ENCODE assay signal across 9 mouse cellular contexts in the genomic region with DNA sequence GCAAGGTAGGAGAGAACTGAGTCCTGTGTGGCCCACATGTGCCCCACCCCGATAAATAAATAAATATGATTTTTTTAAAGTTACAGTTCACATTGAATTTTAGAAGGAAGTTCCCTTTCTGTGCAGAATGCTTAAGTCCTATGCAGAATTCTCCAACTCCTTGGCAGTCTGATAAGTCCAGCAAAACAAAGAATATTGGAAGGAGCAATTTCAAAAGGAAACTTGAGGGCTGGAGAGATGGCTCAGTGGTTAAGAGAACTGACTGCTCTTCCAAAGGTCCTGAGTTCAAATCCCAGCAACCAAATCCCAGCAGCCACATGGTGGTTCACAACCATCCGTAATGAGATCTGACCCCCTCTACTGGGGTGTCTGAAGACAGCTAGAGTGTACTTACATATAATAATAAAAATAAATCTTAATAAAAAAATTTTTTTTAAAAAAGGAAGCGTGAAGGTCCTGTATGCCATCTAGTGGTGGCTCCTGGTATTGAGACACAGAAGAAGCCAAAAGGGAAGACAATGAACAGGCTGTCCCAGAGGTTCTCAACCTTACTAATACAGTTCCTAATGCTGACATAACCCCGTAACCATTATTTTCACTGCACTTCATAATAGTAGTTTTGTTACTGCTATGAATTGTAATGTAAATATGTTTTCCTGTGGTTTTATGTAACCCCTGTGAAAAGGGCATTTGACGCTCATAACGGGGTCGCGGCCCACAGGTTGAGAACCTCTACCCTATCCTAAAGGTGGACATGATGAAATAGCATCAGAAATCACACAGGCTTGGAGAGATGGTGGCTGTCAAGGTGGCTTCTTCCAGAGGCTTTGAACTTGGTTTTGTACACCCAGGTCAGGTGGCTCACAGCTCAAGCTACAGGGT. TPM values are rescaled to one million over a fixed set of nuclear protein-coding genes. Genes with fewer than 3 reads are reported as not detected.
DNase-seq lines count a peak whose midpoint lies in the region; ATAC-seq and TF ChIP-seq lines count a peak whose summit lies in the region.
"Had no signal": no experiment of that assay in that cellular context is flagged by ENCODE, and none has a peak within 500 bp of the region (broad histone marks: within the 10 kb centered on the region; RNA-seq: fewer than 3 reads in every experiment).

No protein-coding gene starts in this region.

- TF ChIP-seq CTCF in liver, embryonic 14.5 days (IDR thresholded peaks at IDR 0.05; ENCODE audit: low read depth), result peak; percentile 63

- no peaks in the 10 kb centered on the region for H3K9me3 ChIP-seq in liver, embryonic 14.5 days (ENCODE audit: control insufficient read depth, low read length)
- H3K9me3 ChIP-seq in liver, embryonic 11.5 days (ENCODE audit: control insufficient read depth, low read length), result no peaks in the 10 kb centered on the region
- H3K9me3 ChIP-seq in neural tube, embryonic 14.5 days (ENCODE audit: control insufficient read depth, low read length), result no peaks in the 10 kb centered on the region

- no peaks in the 10 kb centered on the region for H3K27me3 ChIP-seq in liver, embryonic 14.5 days (ENCODE audit: control insufficient read depth, insufficient read depth, low read length)
- peaks cover 11% of the 10 kb centered on the region for H3K27me3 ChIP-seq in liver, embryonic 11.5 days (replicated peaks; ENCODE audit: control insufficient read depth, insufficient read depth, low read length)
- H3K27me3 ChIP-seq in neural tube, embryonic 14.5 days (ENCODE audit: control insufficient read depth, insufficient read depth, low read length), result no peaks in the 10 kb centered on the region

- ATAC-seq in liver, embryonic 14.5 days (ENCODE audit: insufficient read depth), result no peak
- ATAC-seq in liver, embryonic 11.5 days (replicated peaks; ENCODE audit: low FRiP score), result no peak
- ATAC-seq in neural tube, embryonic 14.5 days (ENCODE audit: low read depth), result 0 out of 2 replicates have a peak, but pooled peaks have one; percentile 30
- ATAC-seq in inflammation-experienced regulatory T-cells, adult 6 months, result no peak

- no peak overlapping the region for H3K27ac ChIP-seq in liver, embryonic 14.5 days
- H3K27ac ChIP-seq in liver, embryonic 11.5 days (ENCODE audit: low read depth, low read length), result no peak overlapping the region
- H3K27ac ChIP-seq in neural tube, embryonic 14.5 days (ENCODE audit: low read depth, low read length), result no peak overlapping the region

- H3K4me2 ChIP-seq in liver, embryonic 14.5 days (ENCODE audit: low read depth), result no peak overlapping the region
- H3K4me2 ChIP-seq in liver, embryonic 11.5 days, result no peak overlapping the region
- H3K4me2 ChIP-seq in neural tube, embryonic 14.5 days (ENCODE audit: low read depth, low read length), result no peak overlapping the region

- TF ChIP-seq EP300 in liver, embryonic 14.5 days (IDR thresholded peaks at IDR 0.05; ENCODE audit: low read depth), result no peak

- no peaks in the 10 kb centered on the region for H3K4me1 ChIP-seq in liver, embryonic 14.5 days (replicated peaks; ENCODE audit: control insufficient read depth in 2 of 2, insufficient read depth in 2 of 2, low read length in 1 of 2)
- no peaks in the 10 kb centered on the region for H3K4me1 ChIP-seq in liver, embryonic 11.5 days (replicated peaks; ENCODE audit: control insufficient read depth, insufficient read depth, low read length)
- H3K4me1 ChIP-seq in neural tube, embryonic 14.5 days (ENCODE audit: control insufficient read depth, insufficient read depth, low read length), result no peaks in the 10 kb centered on the region

- H3K4me3 ChIP-seq in liver, embryonic 14.5 days (ENCODE audit: insufficient read depth in 1 of 2, low read depth in 2 of 2, low read length in 2 of 2), result no peak overlapping the region
- no peak overlapping the region for H3K4me3 ChIP-seq in liver, embryonic 11.5 days (ENCODE audit: low read depth, low read length)
- no peak overlapping the region for H3K4me3 ChIP-seq in neural tube, embryonic 14.5 days (ENCODE audit: low read depth, low read length)
- H3K4me3 ChIP-seq: myocyte had no signal

- H3K36me3 ChIP-seq in liver, embryonic 14.5 days (replicated peaks; ENCODE audit: control insufficient read depth, insufficient read depth, low read depth), result no peaks in the 10 kb centered on the region
- no peaks in the 10 kb centered on the region for H3K36me3 ChIP-seq in liver, embryonic 11.5 days (ENCODE audit: control insufficient read depth, insufficient read depth, low read length)
- H3K36me3 ChIP-seq in neural tube, embryonic 14.5 days (ENCODE audit: control insufficient read depth, insufficient read depth, low read length), result peaks cover 19% of the 10 kb centered on the region

- DNase-seq in gastrocnemius, adult 18-20 months (ENCODE audit: low spot score), result peak; percentile 51
- no peak for DNase-seq in gastrocnemius, adult 8-10 months (ENCODE audit: low spot score in 2 of 2)
- DNase-seq in liver, embryonic 14.5 days (ENCODE audit: low read depth in 3 of 3, low spot score in 3 of 3), result peak; percentile 20 to 26 (median 22)
- DNase-seq in liver, embryonic 11.5 days (ENCODE audit: low spot score), result no peak
- DNase-seq in ES-CJ7 (ENCODE audit: low read depth, low spot score), result peak; percentile 52
- DNase-seq in embryo, embryonic 11 days, result peak; percentile 61

- H3K9ac ChIP-seq in liver, embryonic 14.5 days (replicated peaks), result no peak overlapping the region
- no peak overlapping the region for H3K9ac ChIP-seq in liver, embryonic 11.5 days (ENCODE audit: low read depth, low read length)
- no peak overlapping the region for H3K9ac ChIP-seq in neural tube, embryonic 14.5 days (replicated peaks; ENCODE audit: low read depth, low read length)

- 56% methylated on average over 8 of the region's 8 CpGs for WGBS in liver, embryonic 14.5 days (ENCODE audit: insufficient replicate concordance)
- WGBS in liver, embryonic 11.5 days, result 65% methylated on average over 8 of the region's 8 CpGs
- 73% methylated on average over 8 of the region's 8 CpGs for WGBS in neural tube, embryonic 14.5 days

RNA-seq across cellular contexts. Expression of a gene that starts 25.4 kb away (rescaled TPM):
- total RNA-seq in gastrocnemius, adult 18-20 months (2021), result 10 to 100 TPM; 18.7 to 18.8 TPM
- total RNA-seq in gastrocnemius, adult 8-10 months (2022), result 10 to 100 TPM; 13.0 to 18.8 (median 16.8) TPM
- polyA plus RNA-seq in liver, embryonic 14.5 days (2012; rRNA removed), result 0.86 and 1.4 TPM in 2 replicates
- 0.87 and 0.90 TPM in 2 replicates for polyA plus RNA-seq in liver, embryonic 14.5 days (2014; fragmentation: Nextera tagmentation; extraction: Ambion mirVana)
- 13.6 and 14.2 TPM in 2 replicates for polyA plus RNA-seq in liver, embryonic 11.5 days (2014; fragmentation: Nextera tagmentation; extraction: Ambion mirVana)
- 232 and 271 TPM in 2 replicates for polyA plus RNA-seq in neural tube, embryonic 14.5 days (2014; fragmentation: Nextera tagmentation; extraction: Ambion mirVana)
- polyA plus RNA-seq in inflammation-experienced regulatory T-cells, adult 6 months (2017; shearing (Covaris generic)), result 1 to 10 TPM; 2.1 to 4.2 (median 2.6) TPM

Comparison
In these comparisons a context has a peak if more than half of its experiments do, and no peak if none do; other contexts are left out.
1. DNase-seq: peak in gastrocnemius, adult 18-20 months (single experiment), liver, embryonic 14.5 days (3 of 3), ES-CJ7 (single experiment) and embryo, embryonic 11 days (single experiment); none in gastrocnemius, adult 8-10 months (0 of 2) and liver, embryonic 11.5 days (single experiment).
2. RNA of a gene that starts 25.4 kb away (polyA plus RNA-seq): 232 to 271 TPM in neural tube, embryonic 14.5 days; 13.6 to 14.2 TPM in liver, embryonic 11.5 days, 2.1 to 4.2 TPM in inflammation-experienced regulatory T-cells, adult 6 months and 0.86 to 1.4 TPM in liver, embryonic 14.5 days; every median in the first group is over 10 times any median in the second.